Mouse (Mus musculus): ENCODE measurements around the gene Gm9837. TPM values are rescaled to one million over a fixed set of nuclear protein-coding genes. Genes with fewer than 3 reads are reported as not detected.
"Not testable (repeated sequence)": the region's sequence is repeated elsewhere in the genome, so short reads cannot be mapped to it uniquely, and the experiment has no call there.

Gm9837 gene
- total RNA-seq, 2 experiments from 2014 or later: not detected

DNA sequence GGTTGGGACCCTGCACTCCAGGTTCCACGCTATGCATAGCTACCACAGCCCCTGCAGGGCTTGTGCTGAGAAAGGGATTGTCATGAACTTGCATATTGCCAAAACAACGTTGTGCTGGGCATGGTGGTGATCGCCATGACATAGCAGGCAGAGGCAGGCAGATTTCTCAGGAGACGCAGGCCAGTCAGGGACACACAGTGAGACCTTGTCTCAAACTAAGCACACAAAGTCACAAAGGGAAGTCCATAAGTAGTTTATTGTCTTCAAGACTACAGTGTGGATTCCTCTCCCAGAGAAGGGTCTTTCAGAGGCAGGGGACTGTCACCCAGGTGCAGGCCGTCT, 41.6 kb downstream of the Gm9837 start:
- no peak for DNase-seq
- intact Hi-C loops (cut with DNase I): no loop called here

DNA sequence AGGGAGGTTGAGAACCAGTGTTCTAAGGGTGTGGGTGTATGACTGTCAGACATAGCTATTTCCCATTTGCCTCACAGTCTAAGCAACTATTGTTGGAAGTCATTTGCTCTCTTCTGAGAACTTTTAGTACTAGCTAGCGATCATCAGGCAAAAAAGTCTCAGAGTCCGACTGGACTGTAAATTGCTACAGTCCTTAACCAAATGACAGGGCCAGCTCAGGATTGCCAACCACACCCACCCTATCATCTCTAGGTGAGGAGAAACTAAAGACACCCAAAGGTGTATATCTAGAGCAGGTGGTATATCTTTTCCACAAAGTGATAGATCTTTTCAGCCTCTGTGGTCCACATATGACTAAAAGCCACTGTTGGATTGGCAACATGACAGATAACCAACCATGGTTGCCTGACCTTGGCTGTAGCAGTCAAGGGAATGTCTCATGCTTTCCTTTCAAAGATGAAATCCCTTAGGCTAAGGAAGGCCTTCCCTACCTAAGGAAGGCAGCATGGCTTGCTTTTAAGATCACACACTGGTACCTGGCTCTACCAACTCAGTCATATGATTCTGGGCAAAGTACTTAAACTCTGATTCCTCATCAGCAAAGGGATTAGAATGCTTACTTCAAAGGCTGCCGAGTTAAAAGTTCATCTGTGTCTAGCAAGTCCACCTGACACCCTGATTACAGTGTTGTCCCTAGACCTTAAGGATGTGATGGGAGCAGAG, 42.1 kb downstream of the Gm9837 start:
- DNase-seq: no peak
- intact Hi-C loops (cut with DNase I): no loop called here

DNA sequence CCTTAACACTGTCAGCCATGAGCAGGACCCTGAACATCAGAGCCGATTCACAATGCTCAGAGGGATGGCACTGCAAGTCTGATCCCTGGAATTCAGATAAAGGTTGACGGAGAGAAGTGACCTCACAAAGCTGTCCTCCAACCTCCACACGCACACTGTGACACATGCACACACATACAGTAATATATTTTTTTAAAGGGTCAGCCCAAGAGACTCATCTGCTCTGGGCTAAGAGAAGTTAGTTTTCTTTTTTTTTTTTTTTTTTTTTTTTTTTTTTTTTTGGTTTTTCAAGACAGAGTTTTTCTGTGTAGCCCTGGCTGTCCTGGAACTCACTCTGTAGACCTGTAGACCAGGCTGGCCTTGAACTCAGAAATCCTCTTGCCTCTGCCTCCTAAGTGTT, 43.4 kb downstream of the Gm9837 start:
- not testable (repeated sequence) for DNase-seq

DNA sequence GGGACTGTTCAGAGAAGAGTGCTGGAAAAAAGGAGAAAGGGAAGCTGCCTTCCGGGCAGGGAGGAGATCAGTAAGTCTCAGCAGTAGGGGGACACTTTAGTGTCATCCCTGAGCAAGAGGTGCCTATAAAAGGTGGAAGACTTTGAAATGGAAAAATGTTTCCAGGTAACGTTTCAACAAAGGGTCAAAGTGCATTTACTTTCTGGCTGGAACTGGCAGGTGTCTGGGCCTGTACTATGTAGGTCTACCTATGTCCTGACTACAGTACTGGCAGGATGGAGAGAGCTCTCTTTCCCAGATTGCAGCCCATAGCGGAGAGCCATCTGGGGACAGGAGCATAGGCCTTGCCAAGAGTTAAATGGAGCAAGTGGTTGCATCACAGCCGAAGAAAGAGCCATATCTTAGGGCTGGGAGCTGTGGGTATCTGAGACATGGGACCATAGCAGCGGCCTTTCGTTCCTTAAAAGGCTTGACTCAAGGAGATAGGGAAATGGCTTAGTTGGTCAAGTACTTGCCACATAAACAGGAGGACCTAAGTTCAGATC, 44.5 kb downstream of the Gm9837 start:
- no peak for DNase-seq
- intact Hi-C loops (cut with DNase I): no loop called here

More for the DNA sequence above, 43.4 kb downstream of the Gm9837 start:
- intact Hi-C loops (cut with DNase I): not testable (repeated sequence)

DNA sequence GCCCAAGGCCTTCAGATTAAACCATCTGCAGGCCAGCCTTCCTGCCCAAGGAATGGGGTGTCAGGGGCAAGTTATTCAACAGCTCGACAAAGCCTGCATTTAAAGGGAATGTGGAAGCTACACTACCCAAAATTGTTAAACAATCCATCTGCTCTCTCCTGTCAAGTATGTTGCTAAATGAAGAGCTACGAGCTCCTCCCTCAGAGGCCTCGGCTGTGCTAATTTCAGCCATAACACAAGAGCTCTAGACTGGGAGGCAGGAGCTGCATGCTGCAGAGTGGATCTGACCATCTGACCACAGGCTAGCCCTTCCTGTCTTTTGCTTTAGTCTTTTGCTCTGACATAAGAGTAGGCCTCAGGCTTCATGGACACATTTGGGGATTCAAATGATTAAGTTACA, 45.0 kb downstream of the Gm9837 start:
- DNase-seq: no peak
- intact Hi-C loops (cut with DNase I): no loop called here

DNA sequence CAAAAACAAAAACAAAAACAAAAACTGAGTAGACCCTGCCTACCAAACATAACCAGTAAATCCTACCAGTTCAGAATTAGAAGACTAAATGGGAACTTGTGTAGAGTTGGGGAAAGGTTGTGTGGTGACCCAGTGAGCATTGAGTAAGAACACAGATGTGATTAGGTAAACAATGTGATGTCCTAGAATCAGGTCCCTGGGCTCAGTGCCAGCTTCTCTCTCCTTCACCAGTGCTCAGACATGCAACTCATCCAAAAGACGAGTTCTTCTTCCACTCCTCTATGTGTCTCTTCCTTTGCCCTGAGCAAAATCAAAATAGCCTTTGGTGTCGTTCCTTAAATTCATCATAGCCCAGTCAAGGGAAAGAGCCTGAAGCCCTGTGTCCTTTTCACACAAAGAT, 45.5 kb downstream of the Gm9837 start:
- DNase-seq: no peak
- intact Hi-C loops (cut with DNase I): no loop called here

DNA sequence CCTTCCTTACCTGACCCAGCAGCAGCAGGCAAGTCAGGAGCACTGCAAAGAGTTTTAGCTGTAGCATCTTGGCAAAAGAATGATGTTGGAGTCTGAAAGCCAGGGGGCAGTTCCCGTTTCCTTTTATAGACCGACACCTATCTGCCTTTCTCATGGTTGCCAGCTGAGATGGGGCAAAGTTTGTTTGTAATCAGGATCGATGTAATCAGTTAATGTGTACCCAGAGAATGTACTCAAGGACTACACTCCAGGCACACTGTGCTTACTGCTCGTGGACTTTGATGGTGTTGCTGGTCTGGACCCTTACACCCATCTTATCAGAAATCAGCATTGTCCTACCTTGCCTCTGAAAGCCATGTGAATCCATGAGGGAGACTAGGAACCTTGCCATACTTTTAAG, 47.2 kb downstream of the Gm9837 start, which contains the start of gene Leap2:
Gene Leap2 (minus strand): TSS at position 135 of the 400 bp plus-strand sequence.
- intact Hi-C loops (cut with DNase I): no loop called here
- no peak for DNase-seq

Other genes starting within 250 kb of the Gm9837 start
- gene Hspa4, start 170.0 kb downstream of the Gm9837 start, total RNA-seq (2021): 100 to 1,000 TPM; 125 to 126 TPM
- 1 to 10 TPM; 5.3 to 6.8 TPM for gene Zcchc10, start 145.8 kb downstream of the Gm9837 start, total RNA-seq (2021)
- 10 to 100 TPM; 81.8 to 88.8 TPM for gene Aff4, start 119.6 kb downstream of the Gm9837 start, total RNA-seq (2021)
- gene Leap2, start 47.3 kb downstream of the Gm9837 start, total RNA-seq (2021): not detected
- gene Uqcrq, start 39.6 kb downstream of the Gm9837 start, total RNA-seq (2021): 1,000 to 10,000 TPM; 2,773 to 2,928 TPM
- under 1 TPM; 0.19 to 0.39 TPM for gene Gdf9, start 39.5 kb downstream of the Gm9837 start, total RNA-seq (2021)
- not detected for gene Gm10447, start 13.4 kb downstream of the Gm9837 start, total RNA-seq (2021)
- under 1 TPM; 0.39 to 0.76 TPM for gene Shroom1, start 13.3 kb downstream of the Gm9837 start, total RNA-seq (2021)
- not detected for gene Gm9945, start 9.7 kb upstream of the Gm9837 start, total RNA-seq (2021)
- under 1 TPM; 0.14 TPM for gene Sowaha, start 9.8 kb upstream of the Gm9837 start, total RNA-seq (2021)
- gene Sept8, start 48.8 kb upstream of the Gm9837 start, total RNA-seq (2021): 10 to 100 TPM; 28.4 to 35.3 TPM
- gene Kif3a, start 96.9 kb upstream of the Gm9837 start, total RNA-seq (2021): 1 to 10 TPM; 8.2 to 10.0 TPM
- not detected for gene Il4, start 148.2 kb upstream of the Gm9837 start, total RNA-seq (2021)
- not detected for gene Il13, start 164.2 kb upstream of the Gm9837 start, total RNA-seq (2021)
- 1 to 10 TPM; 6.9 to 8.1 TPM for gene Rad50, start 236.8 kb upstream of the Gm9837 start, total RNA-seq (2021)